Mouse (Mus musculus): ENCODE results near the gene Iqsec1. TPM values are rescaled to one million over a fixed set of nuclear protein-coding genes. Genes with fewer than 3 reads are reported as not detected.
"Not testable (repeated sequence)": the region's sequence is repeated elsewhere in the genome, so short reads cannot be mapped to it uniquely, and the experiment has no call there.

The Iqsec1 gene
- polyA plus RNA-seq, 1 experiment from 2014 or later: 6.6 TPM

GRCm38 (mm10) chr6:90662148-90662547 is 326.3 kb downstream of the Iqsec1 start:
- Histone ChIP-seq H3K36me3 (replicated peaks) (peaks cover 62% of the 10 kb centered on the region), H3K9me3 (no peaks in the 10 kb centered on the region), H3K4me1 (peaks cover 16% of the 10 kb centered on the region), H3K27ac (replicated peaks) (peak overlapping the region; percentile 26), H3K27me3 (replicated peaks; ENCODE audit: low read depth, poor library complexity, severe bottlenecking) (no peaks in the 10 kb centered on the region), H3K4me3 (no peak overlapping the region)
- 94% methylated on average over 5 of the region's 5 CpGs for WGBS
- DNase-seq (ENCODE audit: low spot score): no peak

GRCm38 (mm10) chr6:90661029-90661399 is 327.5 kb downstream of the Iqsec1 start:
- Histone ChIP-seq H3K9me3 (no peaks in the 10 kb centered on the region), H3K36me3 (replicated peaks) (peaks cover 51% of the 10 kb centered on the region), H3K4me1 (peaks cover 16% of the 10 kb centered on the region), H3K4me3 (no peak overlapping the region), H3K27me3 (replicated peaks; ENCODE audit: low read depth, poor library complexity, severe bottlenecking) (no peaks in the 10 kb centered on the region), H3K27ac (replicated peaks) (0 out of 2 replicates have a peak overlapping the region, but pooled peaks have one; percentile 14)
- 88% methylated on average over 11 of the region's 11 CpGs for WGBS
- no peak for DNase-seq (ENCODE audit: low spot score)

GRCm38 (mm10) chr6:90660398-90661028 is 328.0 kb downstream of the Iqsec1 start:
- H3K27me3 ChIP-seq (replicated peaks; ENCODE audit: low read depth, poor library complexity, severe bottlenecking): no peaks in the 10 kb centered on the region
- H3K36me3 ChIP-seq (replicated peaks): peaks cover 46% of the 10 kb centered on the region
- no peak for DNase-seq (ENCODE audit: low spot score)
- WGBS: 91% methylated on average over 20 of the region's 20 CpGs
- H3K4me1 ChIP-seq: peaks cover 16% of the 10 kb centered on the region
- no peak overlapping the region for H3K4me3 ChIP-seq
- no peak overlapping the region for H3K27ac ChIP-seq (replicated peaks)
- H3K9me3 ChIP-seq: no peaks in the 10 kb centered on the region

- H3K9me3 ChIP-seq: no peaks in the 10 kb centered on the region
- DNase-seq (ENCODE audit: low spot score): no peak
- H3K27me3 ChIP-seq (replicated peaks; ENCODE audit: low read depth, poor library complexity, severe bottlenecking): no peaks in the 10 kb centered on the region
- peaks cover 40% of the 10 kb centered on the region for H3K36me3 ChIP-seq (replicated peaks)
- peaks cover 16% of the 10 kb centered on the region for H3K4me1 ChIP-seq
- no peak overlapping the region for H3K4me3 ChIP-seq
- WGBS: 77% methylated on average over 2 of the region's 2 CpGs
- H3K27ac ChIP-seq (replicated peaks): no peak overlapping the region
These were observed 328.6 kb downstream of the Iqsec1 start for GRCm38 (mm10) chr6:90659913-90660312.

- H3K4me1 ChIP-seq: peaks cover 12% of the 10 kb centered on the region
- 67% methylated on average over 2 of the region's 2 CpGs for WGBS
- H3K27ac ChIP-seq (replicated peaks); DNase-seq (ENCODE audit: low spot score); H3K9me3 ChIP-seq; H3K27me3 ChIP-seq (replicated peaks; ENCODE audit: low read depth, poor library complexity, severe bottlenecking); H3K4me3 ChIP-seq: not testable (repeated sequence)
- peaks cover 11% of the 10 kb centered on the region for H3K36me3 ChIP-seq (replicated peaks)
These were observed 332.1 kb downstream of the Iqsec1 start for GRCm38 (mm10) chr6:90656344-90656850.

GRCm38 (mm10) chr6:90653736-90654135 is 334.7 kb downstream of the Iqsec1 start:
- H3K27me3 ChIP-seq (replicated peaks; ENCODE audit: low read depth, poor library complexity, severe bottlenecking): no peaks in the 10 kb centered on the region
- H3K9me3 ChIP-seq: no peaks in the 10 kb centered on the region
- no peaks in the 10 kb centered on the region for H3K36me3 ChIP-seq (replicated peaks)
- H3K4me1 ChIP-seq: peaks cover 6% of the 10 kb centered on the region; the same call in 1 of the 2 replicates
- H3K27ac ChIP-seq (replicated peaks): no peak overlapping the region
- no peak overlapping the region for H3K4me3 ChIP-seq
- peak; percentile 50 for DNase-seq (ENCODE audit: low spot score)
- WGBS: 49% methylated on average over 2 of the region's 2 CpGs

GRCm38 (mm10) chr6:90650634-90651033 is 337.9 kb downstream of the Iqsec1 start:
- no peaks in the 10 kb centered on the region for H3K36me3 ChIP-seq (replicated peaks)
- no peak overlapping the region for H3K4me3 ChIP-seq
- 0 out of 2 replicates have a peak, but pooled peaks cover 3% of the 10 kb centered on the region for H3K4me1 ChIP-seq
- no peak for DNase-seq (ENCODE audit: low spot score)
- H3K9me3 ChIP-seq: no peaks in the 10 kb centered on the region
- WGBS: 73% methylated on average over 1 of the region's 1 CpGs
- no peak overlapping the region for H3K27ac ChIP-seq (replicated peaks)
- H3K27me3 ChIP-seq (replicated peaks; ENCODE audit: low read depth, poor library complexity, severe bottlenecking): no peaks in the 10 kb centered on the region

GRCm38 (mm10) chr6:90649279-90649678 is 339.2 kb downstream of the Iqsec1 start:
- Histone ChIP-seq H3K27ac (replicated peaks) (no peak overlapping the region), H3K4me1 (peaks cover 14% of the 10 kb centered on the region), H3K9me3 (no peaks in the 10 kb centered on the region), H3K4me3 (no peak overlapping the region), H3K27me3 (replicated peaks; ENCODE audit: low read depth, poor library complexity, severe bottlenecking) (no peaks in the 10 kb centered on the region), H3K36me3 (replicated peaks) (no peaks in the 10 kb centered on the region)
- no peak for DNase-seq (ENCODE audit: low spot score)
- WGBS: 68% methylated on average over 4 of the region's 4 CpGs

- Histone ChIP-seq H3K4me3 (no peak overlapping the region), H3K36me3 (replicated peaks) (no peaks in the 10 kb centered on the region), H3K4me1 (peaks cover 14% of the 10 kb centered on the region), H3K9me3 (no peaks in the 10 kb centered on the region), H3K27me3 (replicated peaks; ENCODE audit: low read depth, poor library complexity, severe bottlenecking) (no peaks in the 10 kb centered on the region), H3K27ac (replicated peaks) (no peak overlapping the region)
- 92% methylated on average over 6 of the region's 6 CpGs for WGBS
- DNase-seq (ENCODE audit: low spot score): no peak
These were observed 340.1 kb downstream of the Iqsec1 start for GRCm38 (mm10) chr6:90648391-90648790.

- Histone ChIP-seq H3K27me3 (replicated peaks; ENCODE audit: low read depth, poor library complexity, severe bottlenecking) (no peaks in the 10 kb centered on the region), H3K4me3 (no peak overlapping the region), H3K36me3 (replicated peaks) (no peaks in the 10 kb centered on the region), H3K4me1 (peaks cover 14% of the 10 kb centered on the region), H3K27ac (replicated peaks) (no peak overlapping the region), H3K9me3 (no peaks in the 10 kb centered on the region)
- DNase-seq (ENCODE audit: low spot score): no peak
- WGBS: 84% methylated on average over 4 of the region's 4 CpGs
These were observed 343.5 kb downstream of the Iqsec1 start for GRCm38 (mm10) chr6:90644965-90645364.

- Histone ChIP-seq H3K4me3 (no peak overlapping the region), H3K27ac (replicated peaks) (no peak overlapping the region), H3K36me3 (replicated peaks) (no peaks in the 10 kb centered on the region), H3K9me3 (no peaks in the 10 kb centered on the region), H3K27me3 (replicated peaks; ENCODE audit: low read depth, poor library complexity, severe bottlenecking) (no peaks in the 10 kb centered on the region), H3K4me1 (peaks cover 11% of the 10 kb centered on the region)
- WGBS: 78% methylated on average over 3 of the region's 3 CpGs
- no peak for DNase-seq (ENCODE audit: low spot score)
These were observed 345.4 kb downstream of the Iqsec1 start for GRCm38 (mm10) chr6:90643057-90643456.

- Histone ChIP-seq H3K9me3 (no peaks in the 10 kb centered on the region), H3K36me3 (replicated peaks) (no peaks in the 10 kb centered on the region), H3K4me3 (no peak overlapping the region), H3K27me3 (replicated peaks; ENCODE audit: low read depth, poor library complexity, severe bottlenecking) (no peaks in the 10 kb centered on the region), H3K4me1 (peaks cover 12% of the 10 kb centered on the region), H3K27ac (replicated peaks) (no peak overlapping the region)
- no peak for DNase-seq (ENCODE audit: low spot score)
- 64% methylated on average over 3 of the region's 3 CpGs for WGBS
These were observed 352.9 kb downstream of the Iqsec1 start for GRCm38 (mm10) chr6:90635611-90636010.

GRCm38 (mm10) chr6:90635081-90635480 is 353.4 kb downstream of the Iqsec1 start:
- H3K27me3 ChIP-seq (replicated peaks; ENCODE audit: low read depth, poor library complexity, severe bottlenecking): no peaks in the 10 kb centered on the region
- no peak overlapping the region for H3K4me3 ChIP-seq
- no peaks in the 10 kb centered on the region for H3K36me3 ChIP-seq (replicated peaks)
- no peaks in the 10 kb centered on the region for H3K9me3 ChIP-seq
- WGBS: 31% methylated on average over 4 of the region's 4 CpGs
- no peak overlapping the region for H3K27ac ChIP-seq (replicated peaks)
- H3K4me1 ChIP-seq: peaks cover 12% of the 10 kb centered on the region
- DNase-seq (ENCODE audit: low spot score): no peak
